ENCODE assay signal across 11 mouse cellular contexts in genomic region chr9:101710611-101711071, GRCm38 (mm10).
DNase-seq lines count a peak whose midpoint lies in the region; ATAC-seq lines count a peak whose summit lies in the region.
"Had no signal": no experiment of that assay in that cellular context is flagged by ENCODE, and none has a peak within 500 bp of the region (broad histone marks: within the 10 kb centered on the region; RNA-seq: fewer than 3 reads in every experiment).

No protein-coding gene starts in this region.

- no peak overlapping the region for H3K4me2 ChIP-seq in forebrain, embryonic 13.5 days
- H3K4me2 ChIP-seq: limb, embryonic 12.5 days; neural tube, embryonic 13.5 days had no signal

- H3K27me3 ChIP-seq in forebrain, embryonic 13.5 days: no peaks in the 10 kb centered on the region
- H3K27me3 ChIP-seq in forebrain, embryonic 10.5 days (ENCODE audit: poor library complexity, severe bottlenecking): no peaks in the 10 kb centered on the region
- H3K27me3 ChIP-seq: limb, embryonic 12.5 days; neural tube, embryonic 13.5 days had no signal

- H3K4me3 ChIP-seq in forebrain, embryonic 13.5 days: no peak overlapping the region
- H3K4me3 ChIP-seq in forebrain, embryonic 10.5 days: no peak overlapping the region
- H3K4me3 ChIP-seq: limb, embryonic 12.5 days; neural tube, embryonic 13.5 days had no signal

- no peaks in the 10 kb centered on the region for H3K9me3 ChIP-seq in forebrain, embryonic 13.5 days (replicated peaks)
- H3K9me3 ChIP-seq in forebrain, embryonic 10.5 days: peaks cover 3% of the 10 kb centered on the region; the same call in 1 of the 2 replicates
- H3K9me3 ChIP-seq: neural tube, embryonic 13.5 days had no signal

- H3K9ac ChIP-seq in forebrain, embryonic 13.5 days: no peak overlapping the region
- H3K9ac ChIP-seq: limb, embryonic 12.5 days; neural tube, embryonic 13.5 days had no signal

- DNase-seq in forebrain, embryonic 10.5 days (ENCODE audit: extremely low spot score, low spot score): no peak
- DNase-seq in left cerebral cortex, postnatal 4 days: peak; percentile 96
- no peak for DNase-seq in left cerebral cortex, adult 11 months (ENCODE audit: low spot score)
- DNase-seq in cerebellum, postnatal 10 days: peak; percentile 97 to 98
- DNase-seq in lung, postnatal 14 days: peak; percentile 44
- DNase-seq in adipocyte (ENCODE audit: low spot score): no peak
- DNase-seq in adrenal gland, adult 2 months: no peak

- no peak overlapping the region for H3K27ac ChIP-seq in forebrain, embryonic 13.5 days
- no peak overlapping the region for H3K27ac ChIP-seq in forebrain, embryonic 10.5 days
- H3K27ac ChIP-seq: limb, embryonic 12.5 days; neural tube, embryonic 13.5 days had no signal

- peak; percentile 65; the same call in 1 of the 2 replicates for ATAC-seq in forebrain, embryonic 13.5 days

- H3K36me3 ChIP-seq in forebrain, embryonic 13.5 days (ENCODE audit: poor library complexity, severe bottlenecking): no peaks in the 10 kb centered on the region
- no peaks in the 10 kb centered on the region for H3K36me3 ChIP-seq in forebrain, embryonic 10.5 days (replicated peaks)
- H3K36me3 ChIP-seq: G1E; limb, embryonic 12.5 days; neural tube, embryonic 13.5 days had no signal

- intact Hi-C loops in left cerebral cortex, postnatal 4 days (cut with DNase I): no loop called here

- 77% methylated on average over 8 of the region's 8 CpGs for WGBS in forebrain, embryonic 13.5 days
- WGBS in forebrain, embryonic 10.5 days: 88% methylated on average over 8 of the region's 8 CpGs

- no peaks in the 10 kb centered on the region for H3K4me1 ChIP-seq in forebrain, embryonic 13.5 days
- no peaks in the 10 kb centered on the region for H3K4me1 ChIP-seq in forebrain, embryonic 10.5 days
- H3K4me1 ChIP-seq: limb, embryonic 12.5 days; neural tube, embryonic 13.5 days had no signal

Comparison
In these comparisons a context has a peak if more than half of its experiments do, and no peak if none do; other contexts are left out.
1. DNase-seq: peak in left cerebral cortex, postnatal 4 days (single experiment), cerebellum, postnatal 10 days (2 of 2) and lung, postnatal 14 days (single experiment); none in forebrain, embryonic 10.5 days (single experiment), left cerebral cortex, adult 11 months (single experiment), adipocyte (single experiment) and adrenal gland, adult 2 months (single experiment).